Mouse (Mus musculus) heart, adult 8-10 months (tissue): ENCODE data around the gene Cd68. TPM values are rescaled to one million over a fixed set of nuclear protein-coding genes. Genes with fewer than 3 reads are reported as not detected.

Experiments
- DNase-seq: peaks from one replicate; pipeline ENCODE4 v3.0.0; 2022; ENCODE audit warnings: low spot score
- total RNA-seq, 4 experiments: library from RNA; stranded (reverse); gene quantifications; 2 replicates each; pipeline ENCODE4 v1.2.4; 2022

Cd68 gene
- total RNA-seq, 4 experiments from 2014 or later = 4.5 to 7.0 (median 6.3) TPM

DNA sequence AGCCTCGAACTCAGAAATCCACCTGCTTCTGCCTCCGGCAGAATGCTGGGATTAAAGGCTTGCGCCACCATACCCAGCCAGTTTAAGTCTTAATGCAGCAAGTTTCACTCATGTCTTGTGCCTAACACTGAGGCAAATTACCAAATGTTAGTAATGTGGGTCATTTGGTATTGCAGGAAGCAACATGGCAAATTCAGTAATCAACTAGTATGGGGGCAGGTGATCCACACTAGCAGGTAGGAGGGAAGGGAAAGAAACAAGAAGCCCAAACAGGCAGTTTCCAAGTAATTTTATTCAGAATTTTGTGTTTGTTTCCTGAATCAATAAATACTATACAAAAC, 682 bp upstream of the Cd68 start:
- DNase-seq = no peak

DNA sequence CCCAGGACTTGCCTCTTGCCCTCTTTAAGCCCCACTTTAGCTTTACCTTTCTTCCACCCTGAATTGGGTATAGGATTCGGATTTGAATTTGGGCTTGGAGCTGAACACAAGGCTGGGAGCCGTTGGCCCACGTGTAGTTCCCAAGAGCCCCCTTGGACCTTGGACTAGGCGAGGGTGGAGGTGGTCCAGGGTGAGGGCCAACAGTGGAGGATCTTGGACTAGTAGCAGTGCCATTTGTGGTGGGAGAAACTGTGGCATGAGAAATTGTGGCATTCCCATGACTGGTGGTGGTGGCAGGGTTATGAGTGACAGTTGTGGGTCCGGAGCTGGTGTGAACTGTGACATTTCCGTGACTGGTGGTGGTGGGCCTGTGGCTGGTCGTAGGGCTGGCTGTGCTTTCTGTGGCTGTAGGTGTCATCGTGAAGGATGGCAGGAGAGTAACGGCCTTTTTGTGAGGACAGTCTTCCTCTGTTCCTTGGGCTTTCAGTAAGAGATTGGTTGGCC, 444 bp downstream of the Cd68 start:
- DNase-seq = no peak

DNA sequence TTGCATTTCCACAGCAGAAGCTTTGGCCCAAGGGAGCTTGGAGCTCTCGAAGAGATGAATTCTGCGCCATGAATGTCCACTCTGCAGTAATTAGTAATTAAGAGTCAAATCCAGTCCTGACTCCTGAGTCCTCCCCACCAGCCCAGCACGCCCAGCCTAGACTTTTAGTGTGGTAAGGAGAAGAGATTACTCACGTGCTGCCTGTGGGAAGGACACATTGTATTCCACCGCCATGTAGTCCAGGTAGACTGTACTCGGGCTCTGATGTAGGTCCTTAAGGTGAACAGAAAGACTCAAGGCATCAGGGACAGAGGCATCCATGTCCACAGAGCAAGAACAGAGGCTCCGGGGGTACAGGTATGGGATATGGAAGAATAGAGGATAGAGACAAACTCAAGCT, 1.1 kb downstream of the Cd68 start:
- DNase-seq = no peak

DNA sequence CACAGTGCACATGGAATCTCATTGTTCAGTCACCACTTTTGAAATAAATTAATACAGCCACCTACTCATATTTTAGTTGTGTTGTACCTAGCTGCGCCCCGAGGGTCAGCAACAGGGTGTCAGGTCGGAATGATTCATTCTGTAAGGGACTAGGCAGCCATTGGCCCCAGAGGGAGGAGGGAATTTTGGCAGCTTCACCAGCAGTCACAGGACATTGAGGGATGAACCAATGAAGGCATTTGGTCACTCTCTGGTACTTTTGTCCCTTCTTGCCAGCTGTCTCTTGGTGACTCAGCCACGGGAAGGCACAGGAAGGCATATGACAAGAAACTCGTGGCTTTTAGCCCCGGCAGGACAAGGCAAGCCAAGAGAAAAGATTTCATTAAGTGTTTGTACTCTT, 2.2 kb downstream of the Cd68 start:
- no peak for DNase-seq

DNA sequence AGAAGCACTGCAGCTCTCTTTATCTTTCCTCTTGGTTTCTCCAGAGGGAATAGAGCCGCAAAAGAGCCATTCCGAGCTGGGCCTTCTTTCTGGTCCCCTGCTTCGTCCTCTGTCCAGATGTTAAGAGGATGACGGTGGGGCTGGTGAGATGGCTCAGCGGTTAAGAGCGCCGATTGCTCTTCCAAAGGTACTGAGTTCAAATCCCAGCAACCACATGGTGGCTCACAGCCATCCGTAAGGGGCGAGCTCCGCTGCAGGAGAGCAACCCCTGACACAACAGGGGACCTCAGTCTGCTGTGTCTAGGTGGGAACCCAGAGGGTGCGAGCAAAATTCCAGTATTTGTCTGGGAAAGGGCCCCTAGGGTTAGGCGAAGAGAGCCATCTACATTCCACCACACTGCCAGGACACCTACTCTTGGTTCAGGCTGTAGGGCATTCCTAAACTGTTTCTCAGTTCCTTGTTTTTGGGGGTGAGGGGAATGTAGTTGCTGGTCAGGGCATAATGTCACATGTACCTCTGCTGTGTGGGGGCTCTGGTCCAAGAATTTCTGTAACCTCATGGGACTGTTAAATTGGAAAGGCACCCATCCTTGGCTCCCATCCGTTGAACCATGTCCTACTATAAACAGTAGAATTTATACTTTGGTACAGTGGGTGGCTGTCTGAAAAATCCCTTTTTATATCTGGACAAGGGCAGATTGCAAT, 2.8 kb downstream of the Cd68 start:
- no peak for DNase-seq

DNA sequence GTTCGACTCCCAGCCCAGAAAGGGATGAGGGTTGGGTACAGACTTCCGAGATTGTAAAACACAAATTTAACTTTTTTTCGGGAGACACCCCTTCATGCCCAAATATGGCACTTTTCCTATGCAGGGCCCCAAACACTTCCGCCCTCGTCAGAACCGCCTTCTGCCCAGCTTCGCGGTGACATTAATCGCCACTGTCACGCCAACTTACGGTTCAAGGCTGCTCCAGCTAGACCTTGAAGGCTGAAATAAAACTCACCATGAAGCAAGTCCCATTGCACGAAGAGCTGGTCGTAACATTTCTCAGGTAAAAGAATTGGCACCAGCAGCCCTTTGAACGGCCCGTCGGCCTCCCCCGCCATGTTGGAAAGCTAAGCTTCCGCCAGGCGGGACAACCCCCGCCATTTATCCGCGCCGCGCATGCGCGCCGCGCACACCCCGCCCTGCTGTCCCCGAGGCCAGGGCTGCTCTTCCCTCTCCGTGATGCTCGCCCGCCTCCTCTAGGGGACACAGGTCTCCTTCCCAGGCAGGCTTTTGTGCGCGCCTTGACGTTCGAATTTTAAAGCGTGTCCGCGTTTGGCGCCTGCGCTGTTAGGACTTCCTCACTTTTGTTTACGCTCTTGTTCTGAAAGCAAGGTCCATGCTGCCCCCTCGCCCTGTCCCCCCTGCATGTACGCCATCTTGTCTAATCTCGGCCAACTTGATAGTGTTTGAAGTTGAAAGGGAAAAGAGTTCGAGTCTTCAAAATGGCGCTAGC, 3.6 kb downstream of the Cd68 start, which contains the start of gene Mpdu1:
Gene Mpdu1 (minus strand): TSS at position 430 of the 754 bp plus-strand sequence.
- DNase-seq = peak; percentile 94

DNA sequence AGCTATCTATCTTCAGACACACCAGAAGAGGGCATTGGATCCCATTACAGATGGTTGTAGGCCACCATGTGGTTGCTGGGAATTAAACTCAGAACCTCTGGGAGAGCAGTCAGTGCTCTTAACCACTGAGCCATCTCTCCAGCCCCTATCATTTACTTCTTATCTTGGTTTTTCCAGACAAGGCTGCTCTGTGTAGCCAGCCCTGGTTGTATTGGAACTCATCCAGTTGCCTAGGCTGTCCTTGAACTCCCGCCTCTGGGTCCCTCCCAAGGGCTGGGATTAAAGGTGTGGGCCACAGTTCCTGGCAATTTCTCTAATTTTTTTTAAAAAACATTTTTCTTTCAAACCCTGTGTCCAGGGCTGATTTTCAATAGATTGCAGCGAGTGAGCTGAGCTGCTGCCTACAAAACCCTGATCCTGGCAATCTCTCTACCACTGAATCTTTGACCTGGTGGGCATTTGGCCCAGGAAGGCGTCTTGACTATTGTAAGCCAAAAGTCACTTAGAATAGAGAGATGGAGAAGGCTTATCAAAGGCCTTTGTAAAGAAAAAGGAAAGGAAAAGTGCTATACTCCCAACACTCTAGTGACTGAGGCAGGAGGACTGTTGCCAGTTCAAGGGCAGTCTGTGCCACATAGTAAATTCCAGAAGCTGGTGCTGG, 4.6 kb downstream of the Cd68 start:
- DNase-seq = no peak

DNA sequence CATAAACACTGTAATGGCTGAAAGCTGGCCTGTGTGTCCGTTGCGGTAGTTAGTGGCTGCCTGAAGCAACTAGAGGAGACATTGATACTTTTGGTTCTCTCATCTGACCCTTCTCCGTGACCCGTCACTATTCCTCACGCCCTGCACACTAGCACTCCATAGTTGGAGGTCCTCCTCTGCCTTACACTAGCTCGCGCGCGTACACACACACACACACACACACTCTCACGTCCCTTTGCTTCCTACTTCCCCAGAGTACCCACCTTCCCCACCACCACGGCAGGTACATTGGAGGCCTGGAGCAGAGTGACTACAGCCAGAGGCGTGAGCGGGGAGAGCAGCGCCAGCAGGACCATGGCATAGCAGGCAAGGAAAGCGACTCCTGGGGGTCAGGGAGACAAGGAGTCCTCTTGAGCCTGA, 8.5 kb downstream of the Cd68 start:
- no peak for DNase-seq

DNA sequence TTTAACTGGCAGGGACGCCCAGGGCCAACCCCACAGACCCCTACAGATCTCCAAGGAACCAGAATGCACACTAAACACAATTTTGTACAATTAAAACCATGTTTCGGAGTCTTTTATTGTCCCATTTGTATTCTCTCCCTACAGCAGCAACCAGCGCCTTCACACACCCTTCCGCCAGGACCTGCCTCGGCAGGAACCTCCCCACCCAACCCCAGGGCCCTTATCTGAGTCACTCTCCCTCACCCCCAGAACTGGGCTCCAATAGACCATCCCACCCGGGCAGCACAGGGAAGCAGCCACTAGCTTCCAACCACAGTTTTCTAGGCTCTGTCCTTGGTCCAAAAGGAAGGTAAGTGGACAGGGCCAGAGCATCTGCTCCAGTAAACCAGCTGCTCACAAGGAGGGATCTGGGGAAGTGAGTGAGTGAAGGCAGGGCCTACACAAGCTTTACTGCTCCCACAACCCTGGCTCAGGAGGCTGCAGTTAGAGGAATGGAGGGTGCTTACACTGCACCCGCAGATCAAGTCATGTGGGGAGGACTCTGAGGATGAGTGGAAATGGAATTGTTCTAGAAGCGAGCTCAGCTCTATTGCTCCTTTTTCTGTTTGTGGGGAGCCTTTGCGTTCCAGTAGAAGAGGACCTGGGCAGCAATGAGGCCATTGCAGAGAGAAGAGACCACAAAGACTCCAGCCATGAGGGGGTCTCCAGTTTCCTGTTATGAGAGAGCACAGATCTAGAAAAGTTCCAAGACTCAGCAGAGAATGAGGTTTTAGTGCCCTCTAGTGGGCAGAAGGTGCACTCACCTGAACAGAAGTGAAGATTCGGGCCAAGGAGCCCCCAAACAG, 9.1 kb downstream of the Cd68 start:
- no peak for DNase-seq

DNA sequence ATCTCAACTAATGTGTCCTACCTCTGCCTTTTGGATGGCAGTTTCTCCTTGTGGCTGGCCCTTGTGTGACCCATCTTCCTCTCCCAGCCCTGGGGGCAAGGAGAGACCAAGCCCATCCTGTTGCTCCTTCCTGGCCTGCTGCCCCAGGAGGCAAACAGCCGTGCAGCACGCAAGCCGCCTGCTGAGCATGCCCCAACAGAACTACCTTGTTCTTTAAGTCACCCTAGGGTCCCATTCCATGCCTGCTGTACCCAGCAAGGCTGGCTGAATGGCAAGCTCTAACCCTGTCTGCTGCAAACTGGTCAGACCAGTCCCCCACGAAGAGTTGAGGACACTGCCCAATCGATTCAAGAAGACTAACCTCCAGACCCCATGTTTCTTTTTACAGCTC, 9.9 kb downstream of the Cd68 start:
- DNase-seq = no peak

DNA sequence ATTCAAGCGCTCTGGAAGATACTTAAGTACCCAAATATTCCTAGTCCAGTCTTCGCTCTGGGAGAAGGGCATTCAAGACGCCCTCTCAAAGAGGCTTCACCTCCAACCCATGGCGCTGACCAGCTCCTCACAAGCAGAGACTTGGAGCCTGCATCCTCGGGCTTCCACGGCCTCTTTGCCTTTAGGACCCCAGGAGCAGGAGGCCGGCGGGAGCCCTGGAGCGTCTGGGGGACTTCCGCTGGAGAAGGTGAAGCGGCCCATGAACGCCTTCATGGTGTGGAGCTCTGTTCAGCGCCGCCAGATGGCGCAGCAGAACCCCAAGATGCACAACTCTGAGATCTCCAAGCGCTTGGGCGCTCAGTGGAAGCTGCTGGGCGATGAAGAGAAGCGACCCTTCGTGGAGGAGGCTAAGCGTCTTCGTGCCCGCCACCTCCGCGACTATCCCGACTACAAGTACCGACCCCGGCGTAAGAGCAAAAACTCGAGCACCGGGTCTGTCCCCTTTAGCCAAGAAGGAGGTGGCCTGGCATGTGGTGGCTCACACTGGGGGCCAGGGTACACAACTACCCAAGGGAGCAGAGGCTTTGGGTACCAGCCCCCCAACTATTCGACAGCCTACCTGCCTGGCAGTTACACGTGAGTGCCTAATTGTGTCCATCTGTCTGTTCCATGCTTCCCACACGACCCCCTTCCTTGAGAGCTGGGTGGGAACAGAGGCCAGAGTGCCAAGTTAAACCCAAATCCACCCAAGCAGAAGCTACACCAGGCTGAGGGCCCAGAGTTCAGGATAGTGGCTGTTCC, 10.5 kb downstream of the Cd68 start, which contains the start of gene Sox15:
Gene Sox15 (plus strand): TSS at position 51 of the 801 bp plus-strand sequence.
- peak; percentile 33 for DNase-seq

DNA sequence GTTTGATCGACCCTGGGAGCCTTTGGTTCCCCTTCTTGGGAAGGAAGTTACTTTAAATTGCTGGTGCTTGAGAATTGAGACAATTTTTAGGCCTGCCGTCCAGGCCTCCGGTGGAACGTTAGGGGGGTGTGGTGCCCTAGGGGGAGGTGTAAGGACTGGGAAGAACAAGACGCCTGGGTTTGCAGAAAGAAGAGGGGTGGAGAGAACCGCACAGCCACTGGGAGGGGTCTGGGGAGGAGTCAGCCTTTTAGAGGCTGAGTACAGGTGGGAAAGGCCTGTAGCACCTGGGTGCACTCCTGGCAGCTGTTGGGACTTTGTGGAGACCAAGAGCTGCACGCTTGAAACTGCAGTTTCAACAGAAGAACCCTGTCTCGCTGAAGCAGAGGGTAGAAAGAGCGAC, 11.2 kb downstream of the Cd68 start:
- DNase-seq = no peak

DNA sequence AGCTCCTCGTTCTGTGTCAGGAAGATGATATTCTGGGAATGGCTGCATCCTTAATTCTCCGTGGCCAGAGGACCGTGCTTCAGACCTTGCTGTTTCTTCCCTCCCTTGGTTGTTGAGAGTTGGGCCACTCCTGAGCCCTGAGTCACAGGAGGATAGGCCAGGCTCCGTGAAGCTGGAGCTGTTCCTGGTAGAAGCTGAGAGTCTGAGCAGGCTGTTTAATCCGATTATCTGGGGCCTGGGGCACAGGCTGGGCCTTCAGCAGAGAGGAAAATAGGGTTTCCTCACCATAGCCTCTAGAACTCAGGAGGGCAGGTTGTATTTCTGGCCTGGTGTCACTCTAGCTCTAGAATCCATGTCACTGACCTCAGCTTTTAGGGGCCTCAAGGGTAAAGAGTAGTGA, 12.6 kb downstream of the Cd68 start:
- DNase-seq = no peak

DNA sequence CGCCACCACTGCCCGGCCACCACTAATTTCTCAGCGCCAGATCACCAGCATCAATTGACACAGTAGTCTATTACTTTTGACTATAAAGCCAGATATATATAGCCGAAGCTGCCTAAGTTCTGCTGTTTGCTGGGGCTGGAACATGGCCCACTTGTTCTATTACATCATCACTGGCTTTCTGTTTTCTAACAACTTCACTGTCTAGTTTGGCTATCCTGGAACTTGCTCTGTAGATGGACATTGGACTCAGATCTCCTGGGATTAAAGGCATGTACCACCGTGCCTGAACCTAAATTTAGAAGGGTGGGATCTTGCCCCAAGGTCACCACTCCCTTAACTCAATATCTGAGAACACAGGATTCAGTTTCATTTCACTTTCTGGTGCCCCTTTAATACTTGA, 20.1 kb downstream of the Cd68 start:
- DNase-seq = no peak

DNA sequence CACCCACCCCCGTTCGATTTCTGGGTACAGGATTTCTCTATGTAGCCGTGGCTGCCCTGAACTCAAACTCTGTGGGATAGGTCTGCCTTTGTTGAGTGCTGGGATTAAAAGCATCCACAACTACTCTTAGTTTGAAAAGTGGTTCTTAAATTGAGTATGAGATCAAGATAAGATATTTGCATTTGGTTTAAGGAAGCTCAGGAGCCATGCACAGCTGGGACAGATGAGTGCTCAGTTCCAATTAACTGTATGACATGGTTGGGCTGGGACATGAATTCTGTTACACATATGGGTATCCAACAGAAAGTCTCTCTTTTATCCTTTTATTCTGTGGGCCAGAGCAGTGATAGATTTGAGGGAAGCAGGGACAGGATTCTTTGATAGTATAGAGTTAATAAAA, 30.5 kb downstream of the Cd68 start:
- DNase-seq = no peak

DNA sequence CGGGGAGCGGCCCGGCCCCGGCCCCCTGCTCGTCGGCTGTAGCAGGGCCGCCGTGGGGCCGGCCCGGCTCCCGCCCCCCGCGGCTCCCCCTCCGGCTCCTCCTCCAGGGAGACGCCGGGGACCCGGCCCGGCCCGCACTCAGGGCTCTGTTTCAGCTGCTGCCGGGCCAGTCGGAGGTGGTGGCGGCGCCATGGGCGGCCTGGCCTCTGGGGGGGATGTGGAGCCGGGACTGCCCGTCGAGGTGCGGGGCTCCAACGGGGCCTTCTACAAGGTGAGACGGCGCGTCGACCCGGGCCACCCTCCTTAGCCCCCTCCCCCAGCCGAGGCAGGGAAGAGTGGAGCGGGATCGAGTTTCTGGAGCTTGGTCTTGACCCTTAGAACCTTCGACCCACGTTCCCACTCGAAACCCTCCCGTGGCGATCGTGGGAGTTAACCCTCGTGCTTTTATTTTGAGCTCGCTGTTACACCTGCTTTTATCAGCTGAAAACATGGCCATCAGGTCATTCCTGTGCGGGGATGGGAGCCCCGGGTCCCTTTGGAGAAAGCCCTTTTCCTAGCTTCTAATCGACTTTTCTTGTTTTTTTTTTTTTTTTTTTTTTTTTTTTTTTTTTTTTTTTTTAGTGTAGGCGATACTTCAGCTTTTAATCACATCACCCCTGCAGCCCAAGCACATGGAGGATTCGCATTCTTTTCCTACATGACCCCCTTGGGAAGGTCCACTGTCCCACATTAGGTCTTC, 32.7 kb downstream of the Cd68 start:
- peak; percentile 40 for DNase-seq

DNA sequence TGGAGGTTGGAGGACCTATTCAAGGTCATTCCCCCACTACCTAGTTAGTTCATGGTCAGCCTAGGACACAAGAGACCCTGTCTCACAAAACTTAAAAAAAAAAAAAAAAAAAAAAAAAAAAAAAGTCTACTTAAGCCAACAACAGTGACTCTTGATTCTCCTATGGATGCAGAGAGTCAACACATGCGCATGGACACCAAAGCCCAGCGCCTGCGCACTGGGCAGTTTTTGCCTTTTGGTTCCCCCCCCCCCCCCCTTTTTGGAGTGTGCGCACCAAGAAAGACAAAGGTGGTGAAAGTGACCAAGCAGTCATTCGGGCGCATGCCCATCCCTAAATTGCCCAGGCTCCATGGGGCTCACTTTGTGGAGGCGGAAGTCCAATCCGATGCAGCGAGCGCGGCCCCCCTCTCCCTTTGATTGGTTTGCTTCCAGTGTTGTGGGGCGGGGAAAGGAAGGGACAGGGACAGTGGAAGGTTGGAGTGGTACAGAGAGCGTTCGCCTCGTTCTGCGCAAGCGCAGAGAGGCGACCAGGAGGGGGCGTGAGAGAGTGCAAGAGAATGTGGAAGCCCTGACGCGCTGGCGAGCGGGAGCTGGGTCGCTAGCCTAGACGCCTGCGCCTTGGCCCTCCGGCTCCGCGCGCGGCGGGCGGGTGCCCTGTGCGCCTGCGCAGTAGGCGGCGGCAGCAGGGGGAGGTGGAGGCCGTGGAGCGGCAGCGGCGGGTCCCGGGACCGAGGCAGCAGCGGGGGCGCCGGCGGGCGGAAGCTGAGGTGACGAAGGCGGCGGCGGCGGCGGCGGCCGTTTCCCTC, 33.5 kb downstream of the Cd68 start, which contains the start of gene Fxr2:
Gene Fxr2 (plus strand): TSS at position 707 of the 806 bp plus-strand sequence.
- peak; percentile 100 for DNase-seq

DNA sequence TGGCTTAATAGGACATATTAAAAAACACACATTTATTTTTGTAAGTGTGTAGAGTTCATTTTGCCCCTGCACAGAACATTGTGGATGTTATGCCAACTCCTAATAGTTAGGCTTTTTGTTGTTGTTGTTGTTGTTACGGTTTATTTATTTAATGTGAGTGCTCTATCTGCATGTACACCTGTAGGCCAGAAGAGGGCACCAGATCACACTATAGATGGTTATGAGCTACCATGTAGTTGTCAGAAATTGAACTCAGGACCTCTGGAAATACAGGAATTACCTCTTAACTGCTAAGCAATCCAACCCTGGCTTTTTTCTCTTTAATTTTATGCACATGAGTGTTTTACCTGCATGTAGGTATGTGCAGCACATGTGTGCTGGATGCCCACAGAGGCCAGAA, 36.2 kb downstream of the Cd68 start:
- no peak for DNase-seq

DNA sequence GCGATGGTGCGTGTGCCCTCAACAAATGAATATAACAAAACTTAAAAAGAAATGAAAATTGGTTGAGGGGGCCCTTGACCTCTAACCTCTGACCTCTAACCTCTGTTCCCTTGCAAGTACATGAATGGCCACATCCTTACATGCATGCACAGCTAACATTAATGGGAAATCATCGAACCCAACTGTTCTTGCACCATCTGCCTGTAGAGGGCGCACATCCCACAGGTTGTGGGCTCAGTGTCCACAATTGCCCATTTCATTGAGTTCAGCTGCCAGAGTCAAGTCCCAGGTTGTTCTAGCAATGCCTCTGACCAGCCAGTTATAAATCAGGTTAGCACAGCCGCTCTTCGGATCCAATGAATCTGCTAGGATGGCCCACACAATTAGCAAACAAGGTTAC, 37.7 kb downstream of the Cd68 start:
- peak; percentile 63 for DNase-seq
